In genomic region chr11:82914711-82915352, GRCm38 (mm10) we compare ENCODE assay signal across 8 mouse cellular contexts. TPM values are rescaled to one million over a fixed set of nuclear protein-coding genes. Genes with fewer than 3 reads are reported as not detected.
DNase-seq lines count a peak whose midpoint lies in the region; ATAC-seq and TF ChIP-seq lines count a peak whose summit lies in the region.

No protein-coding gene starts in this region.

- H3K9me3 ChIP-seq in embryonic facial prominence, embryonic 12.5 days, result no peaks in the 10 kb centered on the region
- H3K9me3 ChIP-seq in heart, embryonic 11.5 days (replicated peaks; ENCODE audit: control insufficient read depth, low read length), result no peaks in the 10 kb centered on the region
- H3K9me3 ChIP-seq in kidney, embryonic 14.5 days (ENCODE audit: control insufficient read depth, low read length), result no peaks in the 10 kb centered on the region

- no peaks in the 10 kb centered on the region for H3K4me1 ChIP-seq in embryonic facial prominence, embryonic 12.5 days
- H3K4me1 ChIP-seq in heart, embryonic 11.5 days (ENCODE audit: control insufficient read depth, insufficient read depth, low read length), result peaks cover 24% of the 10 kb centered on the region
- H3K4me1 ChIP-seq in kidney, embryonic 14.5 days (ENCODE audit: control insufficient read depth, insufficient read depth, low read length), result no peaks in the 10 kb centered on the region
- no peaks in the 10 kb centered on the region for H3K4me1 ChIP-seq in liver, adult 2 months (ENCODE audit: control insufficient read depth, insufficient read depth, low read length)

- no peaks in the 10 kb centered on the region for H3K36me3 ChIP-seq in embryonic facial prominence, embryonic 12.5 days
- 0 out of 2 replicates have a peak, but pooled peaks cover 3% of the 10 kb centered on the region for H3K36me3 ChIP-seq in heart, embryonic 11.5 days (ENCODE audit: control insufficient read depth, insufficient read depth, low read length)
- H3K36me3 ChIP-seq in kidney, embryonic 14.5 days (ENCODE audit: control insufficient read depth, insufficient read depth, low read length), result no peaks in the 10 kb centered on the region
- no peaks in the 10 kb centered on the region for H3K36me3 ChIP-seq in liver, adult 2 months (ENCODE audit: control insufficient read depth, insufficient read depth, low read length)
- H3K36me3 ChIP-seq in myocyte (ENCODE audit: control insufficient read depth, insufficient read depth), result no peaks in the 10 kb centered on the region
- H3K36me3 ChIP-seq in splenic B cell, adult 2 months (ENCODE audit: control insufficient read depth, insufficient read depth, low read length, poor library complexity, severe bottlenecking), result no peaks in the 10 kb centered on the region

- no peak overlapping the region for H3ac ChIP-seq in myocyte (ENCODE audit: control insufficient read depth, insufficient read length)

- WGBS in embryonic facial prominence, embryonic 12.5 days, result 7% methylated on average over 16 of the region's 16 CpGs
- 8% methylated on average over 16 of the region's 16 CpGs for WGBS in heart, embryonic 11.5 days (ENCODE audit: insufficient replicate concordance)
- 9% methylated on average over 16 of the region's 16 CpGs for WGBS in kidney, embryonic 14.5 days
- WGBS in liver, adult 2 months, result 7% methylated on average over 16 of the region's 16 CpGs

- H3K27ac ChIP-seq in embryonic facial prominence, embryonic 12.5 days, result no peak overlapping the region
- no peak overlapping the region for H3K27ac ChIP-seq in heart, embryonic 11.5 days (ENCODE audit: low read depth, low read length)
- H3K27ac ChIP-seq in kidney, embryonic 14.5 days (ENCODE audit: low read depth, low read length), result no peak overlapping the region
- H3K27ac ChIP-seq in liver, adult 2 months (replicated peaks; ENCODE audit: insufficient read depth, low read depth, low read length), result no peak overlapping the region

- TF ChIP-seq POLR2A in liver, adult 2 months (IDR thresholded peaks at IDR 0.05; ENCODE audit: extremely low read depth, insufficient read depth, low read length), result no peak
- TF ChIP-seq POLR2A in myocyte (IDR thresholded peaks at IDR 0.05; ENCODE audit: insufficient read length, low read depth), result no peak

- TF ChIP-seq CTCF in liver, adult 2 months (IDR thresholded peaks at IDR 0.05; ENCODE audit: low read depth, low read length), result peak; percentile 99

- 0 out of 2 replicates have a peak overlapping the region, but pooled peaks have one; percentile 9 for H3K4me3 ChIP-seq in embryonic facial prominence, embryonic 12.5 days
- H3K4me3 ChIP-seq in heart, embryonic 11.5 days (ENCODE audit: low read depth, low read length), result no peak overlapping the region; the same call in 1 of the 2 replicates
- H3K4me3 ChIP-seq in kidney, embryonic 14.5 days (ENCODE audit: low read length), result peak overlapping the region; percentile 1; the same call in 1 of the 2 replicates
- no peak overlapping the region for H3K4me3 ChIP-seq in liver, adult 2 months (ENCODE audit: insufficient read depth, low read depth, low read length)
- no peak overlapping the region for H3K4me3 ChIP-seq in myocyte

- peaks cover 11% of the 10 kb centered on the region; the same call in 1 of the 2 replicates for H3K27me3 ChIP-seq in embryonic facial prominence, embryonic 12.5 days
- no peaks in the 10 kb centered on the region for H3K27me3 ChIP-seq in heart, embryonic 11.5 days (ENCODE audit: control insufficient read depth, insufficient read depth, low read length)
- no peaks in the 10 kb centered on the region; the same call in 1 of the 2 replicates for H3K27me3 ChIP-seq in kidney, embryonic 14.5 days (ENCODE audit: control insufficient read depth, insufficient read depth, low read length)
- H3K27me3 ChIP-seq in liver, adult 2 months (ENCODE audit: control insufficient read depth, insufficient read depth, low read length), result no peaks in the 10 kb centered on the region
- H3K27me3 ChIP-seq in myocyte (ENCODE audit: control insufficient read depth, insufficient read depth, insufficient read length), result no peaks in the 10 kb centered on the region
- no peaks in the 10 kb centered on the region; the same call in 1 of the 2 replicates for H3K27me3 ChIP-seq in splenic B cell, adult 2 months (ENCODE audit: control insufficient read depth, insufficient read depth, low read length, poor library complexity, severe bottlenecking)

- DNase-seq in B cell, adult 2 months, result peak; percentile 79
- DNase-seq in adrenal gland, postnatal 25 days, result peak; percentile 80
- DNase-seq in liver, adult 2 months (ENCODE audit: extremely low read depth, low read depth, low spot score), result peak; percentile 33
- peak; percentile 83 for DNase-seq in splenic B cell, adult 2 months (ENCODE audit: low read depth, low spot score)

- ATAC-seq in embryonic facial prominence, embryonic 12.5 days (ENCODE audit: insufficient number of reproducible peaks, insufficient read depth, low FRiP score, low TSS enrichment), result no peak
- no peak for ATAC-seq in heart, embryonic 11.5 days (replicated peaks; ENCODE audit: insufficient number of reproducible peaks, low FRiP score, low TSS enrichment)
- peak; percentile 55; the same call in 1 of the 2 replicates for ATAC-seq in kidney, embryonic 14.5 days (ENCODE audit: low FRiP score, low TSS enrichment)

- H3K4me2 ChIP-seq in embryonic facial prominence, embryonic 12.5 days (replicated peaks), result peak overlapping the region; percentile 35
- peak overlapping the region; percentile 69 for H3K4me2 ChIP-seq in heart, embryonic 11.5 days
- peak overlapping the region; percentile 21 for H3K4me2 ChIP-seq in kidney, embryonic 14.5 days (replicated peaks; ENCODE audit: low read depth, low read length)
- H3K4me2 ChIP-seq in myocyte (ENCODE audit: low read depth), result peak overlapping the region; percentile 76

- no peaks in the 10 kb centered on the region for H3K79me2 ChIP-seq in liver, adult 2 months (ENCODE audit: control insufficient read depth, insufficient read depth, low read length)
- no peaks in the 10 kb centered on the region for H3K79me2 ChIP-seq in myocyte (ENCODE audit: control insufficient read depth, insufficient read depth)

- H3K9ac ChIP-seq in embryonic facial prominence, embryonic 12.5 days, result no peak overlapping the region
- no peak overlapping the region for H3K9ac ChIP-seq in heart, embryonic 11.5 days (ENCODE audit: low read depth, low read length)
- H3K9ac ChIP-seq in kidney, embryonic 14.5 days (ENCODE audit: low read depth, low read length), result no peak overlapping the region
- no peak overlapping the region for H3K9ac ChIP-seq in liver, adult 2 months (ENCODE audit: low read depth, low read length)

TF ChIP-seq in myocyte, 11 proteins besides CTCF, POLR2A, EP300 and RAD21 (continues in another document):
- TF ChIP-seq CEBPB (IDR thresholded peaks at IDR 0.05; ENCODE audit: insufficient read depth, poor library complexity, severe bottlenecking) (no peak), REST (IDR thresholded peaks at IDR 0.05; ENCODE audit: insufficient read depth, insufficient read length) (no peak), POLR2AphosphoS2 (IDR thresholded peaks at IDR 0.05; ENCODE audit: insufficient read length, low read depth) (no peak), TCF3 (IDR thresholded peaks at IDR 0.05; ENCODE audit: insufficient read length, low read depth) (no peak)

RNA-seq across cellular contexts. Expression of gene Unc45b, which starts 4.5 kb away (rescaled TPM):
- 6.2 and 9.8 TPM in 2 replicates for total RNA-seq in adrenal gland, postnatal 25 days (2021)
- 8.2 and 8.6 TPM in 2 replicates for polyA plus RNA-seq in embryonic facial prominence, embryonic 12.5 days (2016; fragmentation: Nextera tagmentation; extraction: Ambion mirVana)
- 174 and 220 TPM in 2 replicates for polyA plus RNA-seq in heart, embryonic 11.5 days (2014; fragmentation: Nextera tagmentation; extraction: Ambion mirVana)
- polyA plus RNA-seq in kidney, embryonic 14.5 days (2014; fragmentation: Nextera tagmentation; extraction: Ambion mirVana), result 2.4 and 2.5 TPM in 2 replicates
- 0.46 and 0.81 TPM in 2 replicates for total RNA-seq in liver, adult 2 months (2014; rRNA removed)
- polyA plus RNA-seq in liver, adult 2 months (2012; rRNA removed), result 0.32 TPM in 2 replicates
- polyA plus RNA-seq in myocyte (2012; fragmentation: generic; extraction: Trizol), result 99.6 TPM

RNA-seq across cellular contexts. Expression of gene Nle1, which starts 6.6 kb away (rescaled TPM):
- total RNA-seq in adrenal gland, postnatal 25 days (2021), result 23.5 and 31.4 TPM in 2 replicates
- 39.0 and 42.5 TPM in 2 replicates for polyA plus RNA-seq in embryonic facial prominence, embryonic 12.5 days (2016; fragmentation: Nextera tagmentation; extraction: Ambion mirVana)
- 16.7 and 22.9 TPM in 2 replicates for polyA plus RNA-seq in heart, embryonic 11.5 days (2014; fragmentation: Nextera tagmentation; extraction: Ambion mirVana)
- 32.2 and 33.7 TPM in 2 replicates for polyA plus RNA-seq in kidney, embryonic 14.5 days (2014; fragmentation: Nextera tagmentation; extraction: Ambion mirVana)
- total RNA-seq in liver, adult 2 months (2014; rRNA removed), result 2.3 and 2.6 TPM in 2 replicates
- polyA plus RNA-seq in liver, adult 2 months (2012; rRNA removed), result 11.0 and 15.6 TPM in 2 replicates
- polyA plus RNA-seq in myocyte (2012; fragmentation: generic; extraction: Trizol), result 33.7 TPM

RNA-seq across cellular contexts. Expression of gene Fndc8, which starts 22.9 kb away (rescaled TPM):
- total RNA-seq in adrenal gland, postnatal 25 days (2021), result 0.18 TPM in 1 of 2 replicates, not detected in the other
- polyA plus RNA-seq in embryonic facial prominence, embryonic 12.5 days (2016; fragmentation: Nextera tagmentation; extraction: Ambion mirVana), result 0.19 and 0.31 TPM in 2 replicates
- 0.10 TPM in 1 of 2 replicates, not detected in the other for polyA plus RNA-seq in heart, embryonic 11.5 days (2014; fragmentation: Nextera tagmentation; extraction: Ambion mirVana)
- 0.19 and 0.23 TPM in 2 replicates for polyA plus RNA-seq in kidney, embryonic 14.5 days (2014; fragmentation: Nextera tagmentation; extraction: Ambion mirVana)
- 0.20 TPM in 1 of 2 replicates, not detected in the other for total RNA-seq in liver, adult 2 months (2014; rRNA removed)
- polyA plus RNA-seq in liver, adult 2 months (2012; rRNA removed), result not detected in 2 replicates
- 0.04 TPM for polyA plus RNA-seq in myocyte (2012; fragmentation: generic; extraction: Trizol)

RNA-seq across cellular contexts. Expression of gene Rad51d, which starts 24.4 kb away (rescaled TPM):
- total RNA-seq in adrenal gland, postnatal 25 days (2021), result 15.1 and 19.1 TPM in 2 replicates
- 11.0 and 11.3 TPM in 2 replicates for polyA plus RNA-seq in embryonic facial prominence, embryonic 12.5 days (2016; fragmentation: Nextera tagmentation; extraction: Ambion mirVana)
- 15.3 and 16.4 TPM in 2 replicates for polyA plus RNA-seq in heart, embryonic 11.5 days (2014; fragmentation: Nextera tagmentation; extraction: Ambion mirVana)
- polyA plus RNA-seq in kidney, embryonic 14.5 days (2014; fragmentation: Nextera tagmentation; extraction: Ambion mirVana), result 8.8 and 11.5 TPM in 2 replicates
- total RNA-seq in liver, adult 2 months (2014; rRNA removed), result 4.0 and 5.0 TPM in 2 replicates
- polyA plus RNA-seq in liver, adult 2 months (2012; rRNA removed), result 8.1 and 9.0 TPM in 2 replicates
- 9.1 TPM for polyA plus RNA-seq in myocyte (2012; fragmentation: generic; extraction: Trizol)

RNA-seq across cellular contexts. Expression of gene Slfn5, which starts 36.3 kb away (rescaled TPM):
- 24.7 and 32.5 TPM in 2 replicates for total RNA-seq in adrenal gland, postnatal 25 days (2021)
- polyA plus RNA-seq in embryonic facial prominence, embryonic 12.5 days (2016; fragmentation: Nextera tagmentation; extraction: Ambion mirVana), result 1.2 and 1.3 TPM in 2 replicates
- 0.68 and 1.4 TPM in 2 replicates for polyA plus RNA-seq in heart, embryonic 11.5 days (2014; fragmentation: Nextera tagmentation; extraction: Ambion mirVana)
- polyA plus RNA-seq in kidney, embryonic 14.5 days (2014; fragmentation: Nextera tagmentation; extraction: Ambion mirVana), result 6.0 and 8.0 TPM in 2 replicates
- 9.5 and 12.0 TPM in 2 replicates for total RNA-seq in liver, adult 2 months (2014; rRNA removed)
- 0.83 and 1.3 TPM in 2 replicates for polyA plus RNA-seq in liver, adult 2 months (2012; rRNA removed)
- polyA plus RNA-seq in myocyte (2012; fragmentation: generic; extraction: Trizol), result 0.11 TPM

Comparison
In these comparisons a context has a peak if more than half of its experiments do, and no peak if none do; other contexts are left out.
1. DNase-seq: peak in every context shown above with its lines; median percentile 83 in splenic B cell, adult 2 months; 80 in adrenal gland, postnatal 25 days; 79 in B cell, adult 2 months; 33 in liver, adult 2 months.
2. H3K4me2 ChIP-seq: peak in every context shown above with its lines; median percentile 76 in myocyte; 69 in heart, embryonic 11.5 days; 35 in embryonic facial prominence, embryonic 12.5 days; 21 in kidney, embryonic 14.5 days.
3. H3K4me3 ChIP-seq: peak in embryonic facial prominence, embryonic 12.5 days (single experiment) and kidney, embryonic 14.5 days (single experiment); none in heart, embryonic 11.5 days (single experiment), liver, adult 2 months (single experiment) and myocyte (single experiment).
4. RNA of gene Unc45b, which starts 4.5 kb away (polyA plus RNA-seq): 174 to 220 TPM in heart, embryonic 11.5 days and 99.6 TPM in myocyte (single experiment); 8.2 to 8.6 TPM in embryonic facial prominence, embryonic 12.5 days, 2.4 to 2.5 TPM in kidney, embryonic 14.5 days and 0.32 TPM in liver, adult 2 months; every median in the first group is over 10 times any median in the second.